Mouse (Mus musculus): ENCODE results near the gene Kmt5a.
"Not testable (repeated sequence)": the region's sequence is repeated elsewhere in the genome, so short reads cannot be mapped to it uniquely, and the experiment has no call there.

Kmt5a gene

DNA sequence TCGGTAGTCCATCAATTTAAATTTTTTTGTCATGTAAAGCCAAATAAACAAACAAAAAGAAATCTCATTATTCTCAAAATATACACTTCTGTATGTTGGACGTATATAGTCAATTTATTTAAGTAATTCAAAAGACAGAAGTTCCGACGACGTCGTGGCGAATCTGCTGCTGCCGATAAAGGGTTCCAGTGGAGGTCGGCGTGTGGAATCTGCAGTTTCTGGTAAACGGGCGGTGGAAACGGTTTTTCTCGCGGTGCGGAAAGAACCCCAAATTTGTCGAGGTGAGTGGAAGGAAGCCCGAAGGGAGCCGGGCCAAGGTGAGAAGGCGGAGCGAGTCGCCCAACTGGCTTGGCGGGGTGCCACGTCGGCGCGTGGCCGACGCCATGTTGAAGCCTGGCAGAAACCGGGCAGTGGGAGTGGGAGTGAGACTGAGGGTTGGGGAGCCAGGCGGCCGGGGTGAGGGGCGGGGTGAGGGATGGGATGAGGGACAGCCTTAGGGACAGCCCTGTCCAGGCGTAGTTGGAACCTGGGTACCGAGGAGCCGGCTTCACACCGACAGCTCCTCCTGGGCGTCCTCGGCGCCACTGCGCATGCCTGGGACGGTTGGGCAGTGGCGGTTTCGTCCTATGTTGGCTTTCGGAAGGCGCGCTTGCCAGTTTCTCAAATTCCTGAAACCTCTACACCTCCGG, 43.4 kb downstream of the Kmt5a start, which contains the start of gene Snrnp35:
TSS of gene Snrnp35 (plus strand) at position 169 of the 689 bp plus-strand sequence.
- DNase-seq (ENCODE audit: low spot score in 2 of 2), result peak; percentile 74 to 85

DNA sequence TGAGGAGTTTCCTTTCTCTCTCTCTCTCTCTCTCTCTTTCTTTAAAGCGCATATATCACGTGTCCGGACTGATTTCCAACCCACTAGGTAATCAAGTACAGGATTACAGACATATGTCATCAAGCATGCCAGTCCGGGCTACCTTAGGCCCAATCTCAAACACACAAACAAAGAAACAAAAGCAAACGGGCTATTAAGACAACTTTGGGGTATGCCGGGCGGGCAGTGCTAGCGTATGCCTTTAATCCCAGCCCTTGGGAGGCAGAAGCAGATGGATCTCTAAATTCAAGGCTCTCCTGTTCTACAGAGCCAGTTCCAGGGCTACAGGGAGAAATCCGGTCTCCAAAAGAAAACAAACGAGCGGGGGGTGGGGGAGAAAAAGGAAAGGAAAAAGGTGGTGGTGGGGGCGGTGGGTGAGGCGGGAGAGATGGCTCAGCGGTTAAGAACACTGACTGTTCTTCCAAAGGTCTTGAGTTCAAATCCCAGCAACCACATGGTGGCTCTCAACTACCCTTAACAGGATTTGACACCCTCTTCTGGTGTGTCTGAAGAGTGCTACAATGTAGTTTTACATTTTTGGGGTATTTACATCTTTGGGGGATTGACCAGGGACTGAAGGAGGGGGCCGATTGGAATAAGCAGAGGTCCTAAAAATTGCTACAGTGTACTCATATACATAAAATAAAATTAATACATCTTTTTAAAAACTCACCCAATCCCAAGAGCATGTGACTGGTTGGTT, 44.1 kb downstream of the Kmt5a start:
- DNase-seq (ENCODE audit: low spot score in 2 of 2), result no peak

DNA sequence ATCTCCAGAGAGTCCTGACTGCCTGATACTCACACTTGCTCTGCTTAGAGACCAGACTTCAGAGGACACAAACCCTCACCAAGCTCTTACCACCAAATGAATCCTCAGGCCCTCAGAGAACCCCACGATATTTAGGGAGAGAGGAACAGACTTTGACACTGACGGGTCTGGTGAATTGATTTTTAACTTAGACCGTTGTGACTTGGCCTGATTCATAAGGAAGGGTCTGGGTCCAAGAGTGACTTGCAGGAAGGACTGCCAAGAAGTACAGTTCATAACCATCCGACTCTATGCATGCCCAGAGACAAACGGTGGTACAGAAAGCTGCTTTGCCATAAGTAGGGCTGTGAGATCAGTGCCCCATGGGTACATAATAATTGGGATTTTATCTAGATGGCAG, 45.9 kb downstream of the Kmt5a start:
- DNase-seq (ENCODE audit: low spot score in 2 of 2), result no peak

DNA sequence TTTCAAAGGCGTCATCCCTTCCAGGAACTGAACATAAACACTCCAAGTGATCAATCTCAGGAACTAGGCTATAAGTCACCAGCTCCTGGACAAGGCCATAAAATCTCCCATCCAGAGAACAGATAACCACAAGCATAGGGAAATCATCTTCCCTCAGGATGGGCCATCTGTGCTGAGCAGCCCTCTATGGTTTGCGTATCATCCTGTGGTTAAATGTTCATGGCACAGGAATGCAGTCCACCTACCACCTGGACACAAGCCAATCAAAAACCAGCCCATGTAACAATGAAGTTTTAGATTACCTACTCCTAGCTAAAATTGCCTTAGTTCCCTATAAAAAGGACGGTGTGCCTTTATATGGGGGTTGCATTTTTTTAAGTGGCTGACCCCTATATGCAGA, 49.2 kb downstream of the Kmt5a start:
- no peak for DNase-seq (ENCODE audit: low spot score in 2 of 2)

DNA sequence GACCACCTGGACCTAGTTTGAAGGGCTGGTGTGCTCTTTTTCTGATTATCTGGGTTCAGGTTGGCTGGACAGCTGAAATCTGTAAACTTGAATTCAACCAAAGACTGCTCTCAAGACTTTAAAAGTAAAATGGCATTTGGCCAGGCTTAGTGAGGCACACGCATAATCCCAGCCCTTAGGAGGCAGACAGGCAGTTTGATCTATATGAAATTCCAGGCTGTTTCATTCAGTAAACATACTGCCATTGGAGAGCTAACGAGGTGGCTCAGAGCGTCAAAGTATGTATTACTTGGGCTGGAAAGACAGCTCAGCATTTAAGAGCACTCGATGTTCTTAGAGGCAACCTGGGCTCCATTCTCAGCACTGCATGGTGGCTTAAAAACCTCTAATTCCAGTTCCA, 52.0 kb downstream of the Kmt5a start:
- no peak for DNase-seq (ENCODE audit: low spot score in 2 of 2)

DNA sequence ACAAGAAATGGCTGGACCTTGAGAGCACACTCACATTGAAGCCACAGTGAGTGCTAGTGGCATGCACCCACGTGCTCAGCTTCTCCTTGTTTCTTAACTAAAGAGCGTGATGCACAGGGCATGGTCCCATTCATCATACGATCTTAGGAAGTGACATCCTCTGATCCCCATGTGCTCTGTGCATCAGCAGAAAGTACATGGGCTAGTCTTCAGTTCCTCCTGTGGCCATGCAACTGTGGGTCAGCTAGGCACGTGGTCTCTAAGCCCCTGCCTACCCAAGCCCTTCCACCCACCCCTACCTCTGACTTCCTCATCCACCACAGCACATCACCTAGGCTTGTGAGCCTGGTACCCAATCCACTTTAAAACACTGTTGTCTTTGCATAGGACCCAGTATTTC, 52.9 kb downstream of the Kmt5a start:
- no peak for DNase-seq (ENCODE audit: low spot score in 2 of 2)

DNA sequence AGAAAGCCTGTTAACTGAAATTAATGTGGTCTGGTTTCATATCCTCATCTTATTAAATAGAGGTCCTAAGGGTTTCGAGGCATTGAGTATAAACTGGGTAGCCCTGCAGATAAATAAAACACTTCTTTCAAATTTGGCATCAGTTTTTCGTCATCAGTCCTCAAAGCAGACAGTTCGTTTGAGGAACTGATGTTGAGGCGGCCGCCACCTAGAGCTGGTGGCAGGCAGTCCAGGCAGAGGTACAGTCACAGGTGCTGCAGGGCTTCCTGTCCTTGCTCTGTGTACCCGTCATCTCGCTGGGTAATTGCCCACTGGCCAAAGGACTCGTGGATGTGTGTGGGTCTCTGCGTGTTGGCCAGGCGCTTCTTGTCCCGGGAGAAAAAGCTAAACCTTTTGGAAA, 53.7 kb downstream of the Kmt5a start:
- no peak for DNase-seq (ENCODE audit: low spot score in 2 of 2)

DNA sequence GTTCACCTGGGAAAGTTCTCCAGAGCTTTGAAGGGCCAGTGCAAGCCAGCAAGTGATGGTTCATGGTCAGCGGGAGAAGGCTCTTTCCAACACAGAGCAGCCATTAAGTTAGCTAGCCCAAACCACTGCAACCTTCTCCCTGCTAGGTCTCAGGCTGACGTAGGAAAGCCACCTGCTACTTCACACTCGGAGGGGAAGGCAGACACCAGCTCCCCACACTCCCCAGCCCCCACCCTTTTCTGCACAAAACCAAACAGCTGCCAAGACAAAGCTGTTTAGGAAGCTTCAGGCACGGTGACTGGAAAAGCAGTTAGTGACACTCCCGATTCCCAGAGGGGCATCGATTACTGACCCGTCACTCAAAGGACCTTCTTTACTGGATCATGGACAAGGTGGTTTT, 55.8 kb downstream of the Kmt5a start:
- no peak for DNase-seq (ENCODE audit: low spot score in 2 of 2)

DNA sequence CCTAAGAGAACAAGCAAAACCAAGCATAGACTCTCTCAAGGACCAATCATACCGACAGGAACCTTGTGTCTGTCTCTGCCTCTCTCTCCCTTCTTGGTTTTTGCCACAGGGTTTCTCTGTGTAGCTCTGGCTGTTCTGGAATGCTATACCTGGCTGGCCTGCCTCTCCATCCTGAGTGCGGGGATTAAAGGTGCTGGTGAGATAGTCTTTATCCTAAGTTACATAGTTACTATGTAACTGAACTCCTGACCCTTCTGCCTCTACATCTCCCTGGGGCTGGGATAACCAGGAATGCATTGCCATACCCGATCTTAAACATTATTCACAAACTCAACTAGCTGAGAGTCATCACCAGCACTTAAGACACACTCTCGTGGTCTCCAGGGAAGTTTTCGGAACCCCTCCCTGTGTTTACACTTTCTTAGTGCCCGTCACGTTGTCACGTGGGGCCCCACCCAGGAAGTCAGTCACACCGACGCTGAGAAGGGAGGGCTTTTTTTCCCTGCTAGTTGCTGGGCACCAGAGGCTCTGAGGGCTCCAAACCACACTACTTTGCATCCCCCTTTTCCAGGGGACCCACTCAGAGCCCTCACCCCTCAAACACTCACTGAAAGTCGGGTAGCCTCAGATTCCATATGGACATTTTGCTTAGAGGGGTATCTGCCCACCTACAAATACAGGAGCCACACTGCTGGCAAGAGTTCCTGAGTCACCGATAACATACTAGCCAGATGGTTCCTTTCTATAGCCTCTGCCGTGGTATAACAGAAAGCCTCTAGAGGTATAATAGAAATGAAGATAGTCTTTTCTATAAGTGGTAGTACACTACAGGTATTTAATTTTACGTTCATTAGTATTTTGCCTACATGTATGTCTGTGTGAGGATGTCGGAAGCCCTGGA, 57.1 kb downstream of the Kmt5a start:
- DNase-seq (ENCODE audit: low spot score in 2 of 2), result no peak

DNA sequence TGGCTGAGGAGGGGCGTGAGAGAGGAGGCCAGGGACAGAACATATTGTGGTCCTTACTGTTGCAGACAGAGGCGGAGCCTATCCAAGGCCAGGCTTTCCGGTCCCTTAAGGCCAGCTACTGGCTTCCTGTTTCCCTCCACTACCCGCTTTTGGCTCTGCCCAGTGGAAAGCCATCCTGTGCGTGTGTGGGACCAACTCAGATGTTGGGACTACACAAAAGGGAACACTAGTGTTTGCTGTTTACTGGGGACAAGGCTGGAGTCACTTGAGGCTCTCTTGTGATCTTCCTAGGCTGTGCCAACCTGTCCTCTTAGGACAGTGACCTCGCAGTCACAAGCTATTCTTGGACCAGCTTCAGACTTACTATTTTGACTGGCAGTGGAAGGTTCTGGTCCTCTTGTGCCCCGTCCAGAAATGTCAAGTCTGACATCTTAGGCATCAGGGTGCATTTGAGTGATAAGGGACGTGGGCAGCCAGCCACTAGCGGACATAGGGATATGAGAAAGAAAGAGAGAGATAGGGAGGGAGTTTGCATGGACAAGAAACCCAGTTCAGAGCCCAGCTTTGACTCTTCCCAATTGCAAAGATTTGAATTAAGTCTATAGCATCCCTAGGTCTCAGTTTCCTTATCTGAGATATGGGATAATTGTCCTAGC, 58.6 kb downstream of the Kmt5a start:
- DNase-seq (ENCODE audit: low spot score in 2 of 2), result no peak

DNA sequence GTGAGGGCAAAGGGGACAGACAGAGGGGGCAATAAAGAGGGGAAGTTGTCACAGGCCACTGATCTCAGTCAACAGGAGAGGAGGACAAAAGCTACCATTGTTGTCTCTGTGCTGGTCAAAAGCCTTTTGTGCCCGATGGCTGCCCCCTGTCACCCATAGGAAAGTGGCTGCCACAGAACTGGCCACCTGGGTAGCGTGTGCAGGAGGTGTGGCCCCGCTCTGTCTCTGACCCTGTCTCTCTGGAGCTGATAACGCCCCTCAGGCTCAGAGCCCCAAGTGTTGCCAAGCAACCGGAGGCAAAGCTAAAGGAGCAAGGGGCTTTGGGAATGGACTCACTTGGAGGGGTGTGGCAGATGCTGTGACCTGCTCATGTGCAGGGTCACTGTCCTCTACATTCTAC, 59.3 kb downstream of the Kmt5a start:
- DNase-seq (ENCODE audit: low spot score in 2 of 2), result no peak

DNA sequence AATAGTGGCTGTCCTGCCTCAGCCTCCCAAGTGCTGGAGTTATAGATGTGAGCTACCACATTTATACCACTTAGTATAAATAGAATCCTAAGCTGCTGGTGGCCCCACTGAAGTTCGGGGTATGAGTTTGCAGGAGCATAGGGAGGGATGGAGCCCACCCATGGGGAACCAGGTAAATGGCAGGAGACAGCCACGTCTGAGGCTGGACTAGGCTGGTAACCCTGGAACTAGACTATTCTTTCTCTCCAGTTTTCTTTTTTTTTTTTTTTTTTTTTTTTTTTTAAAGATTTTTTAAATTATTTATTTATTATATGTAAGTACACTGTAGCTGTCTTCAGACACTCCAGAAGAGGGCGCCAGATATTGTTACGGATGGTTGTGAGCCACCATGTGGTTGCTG, 60.3 kb downstream of the Kmt5a start:
- not testable (repeated sequence) for DNase-seq (ENCODE audit: low spot score in 2 of 2)

DNA sequence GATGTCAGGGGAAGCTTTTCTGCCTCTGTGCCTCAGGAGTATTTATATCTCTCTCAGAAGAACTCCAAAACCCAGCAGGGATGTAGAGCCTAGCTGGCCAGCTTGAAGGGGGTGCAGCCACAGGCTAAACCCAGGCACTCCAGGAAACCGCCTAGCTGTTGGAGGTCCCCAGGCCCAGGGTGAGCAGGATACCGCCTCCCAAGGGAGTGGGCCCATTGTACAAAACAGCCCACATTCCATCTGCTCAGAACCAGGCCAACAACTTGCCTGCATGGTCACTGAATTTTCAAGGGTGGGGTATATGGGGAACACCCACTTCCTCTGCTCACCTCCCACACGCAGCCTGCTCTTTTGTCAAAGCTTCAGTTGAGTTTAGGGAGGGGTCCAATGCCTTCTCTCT, 60.8 kb downstream of the Kmt5a start:
- DNase-seq (ENCODE audit: low spot score in 2 of 2), result no peak

DNA sequence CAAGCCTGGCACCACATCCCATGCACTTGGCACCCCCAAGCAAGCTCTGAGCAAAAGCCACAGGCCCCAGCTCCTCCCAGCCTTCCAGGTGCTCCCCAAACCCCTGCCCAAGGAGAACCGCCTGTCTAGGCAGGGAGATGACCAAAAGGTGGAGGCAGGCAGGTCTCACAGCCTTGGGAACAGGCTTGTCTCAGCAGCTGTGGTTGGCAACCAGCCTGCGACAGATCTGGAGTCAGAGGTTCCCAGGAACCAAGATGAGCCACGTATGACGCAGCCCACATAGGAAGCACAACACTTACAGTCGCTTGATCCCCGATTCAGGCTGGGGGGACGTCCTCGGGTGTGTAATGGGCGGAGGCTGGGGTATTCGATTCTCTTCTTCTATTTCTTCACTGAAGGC, 61.8 kb downstream of the Kmt5a start:
- DNase-seq (ENCODE audit: low spot score in 2 of 2), result no peak

DNA sequence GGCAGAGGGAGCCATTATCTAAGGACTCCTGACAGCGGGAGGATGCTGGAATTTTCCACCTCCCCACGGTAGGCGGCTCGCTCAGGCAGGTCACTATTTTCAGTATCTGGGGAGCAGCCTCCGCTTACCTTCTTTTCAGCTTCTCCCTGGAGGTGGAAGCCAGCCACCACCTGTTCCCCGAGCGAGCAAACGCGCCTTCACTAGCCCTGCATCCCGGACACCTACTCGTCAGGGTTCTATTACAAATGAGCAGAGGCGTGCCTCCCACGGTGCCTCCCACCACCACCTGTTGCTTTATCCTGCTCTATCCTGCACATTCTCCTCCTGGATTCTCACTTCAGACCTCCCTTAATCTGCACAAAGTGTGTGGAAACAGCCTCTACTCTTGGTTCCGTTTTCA, 64.0 kb downstream of the Kmt5a start:
- no peak for DNase-seq (ENCODE audit: low spot score in 2 of 2)

DNA sequence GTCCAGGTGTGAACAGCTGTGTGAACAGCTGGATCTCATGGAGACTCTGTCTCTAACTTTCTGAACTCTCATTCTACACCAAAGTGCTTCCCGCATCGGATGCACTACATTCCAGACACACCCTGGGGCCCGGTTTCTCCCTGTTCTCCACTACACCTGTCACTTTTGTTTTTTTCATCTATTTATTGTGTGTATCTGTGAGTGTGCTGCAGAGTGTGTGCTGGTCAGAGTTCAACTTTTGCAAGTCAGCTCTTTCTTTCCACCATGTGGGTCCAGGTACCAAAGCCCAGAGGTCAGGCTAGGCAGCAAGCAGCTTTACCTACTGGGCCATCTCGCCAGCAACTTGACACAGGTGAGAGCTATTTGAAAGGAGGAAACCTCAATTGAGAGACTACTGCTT, 65.5 kb downstream of the Kmt5a start:
- DNase-seq (ENCODE audit: low spot score in 2 of 2), result no peak

DNA sequence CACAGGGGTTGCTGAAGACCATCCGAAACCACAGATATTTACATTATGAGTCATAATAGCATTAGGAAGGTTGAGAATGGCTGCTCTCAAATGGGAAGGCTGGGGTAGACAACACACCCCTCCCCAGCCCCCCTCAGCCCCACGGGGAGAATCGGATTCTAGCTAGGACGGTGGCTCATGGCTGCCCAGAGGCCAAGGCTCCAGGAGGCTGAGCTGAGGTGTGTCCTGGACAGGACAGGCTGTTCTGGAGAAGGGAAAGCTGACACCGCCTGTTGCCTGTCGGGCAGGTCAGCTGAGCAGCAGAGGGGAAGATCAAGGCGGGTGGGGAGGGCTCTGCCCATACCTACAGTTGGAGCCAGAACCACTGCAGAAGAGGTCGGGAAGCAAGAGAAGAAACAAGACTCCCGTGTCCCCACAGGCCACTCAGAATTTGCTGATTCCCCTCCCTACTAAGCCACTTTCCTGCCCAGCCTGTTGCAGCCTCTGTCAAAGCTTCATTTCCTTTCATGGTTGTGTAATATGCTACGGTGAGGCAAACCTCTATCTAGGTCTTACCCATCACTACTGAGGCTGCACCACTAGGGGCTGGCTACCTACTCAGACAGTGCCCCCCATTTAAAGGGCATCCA, 67.1 kb downstream of the Kmt5a start:
- no peak for DNase-seq (ENCODE audit: low spot score in 2 of 2)

DNA sequence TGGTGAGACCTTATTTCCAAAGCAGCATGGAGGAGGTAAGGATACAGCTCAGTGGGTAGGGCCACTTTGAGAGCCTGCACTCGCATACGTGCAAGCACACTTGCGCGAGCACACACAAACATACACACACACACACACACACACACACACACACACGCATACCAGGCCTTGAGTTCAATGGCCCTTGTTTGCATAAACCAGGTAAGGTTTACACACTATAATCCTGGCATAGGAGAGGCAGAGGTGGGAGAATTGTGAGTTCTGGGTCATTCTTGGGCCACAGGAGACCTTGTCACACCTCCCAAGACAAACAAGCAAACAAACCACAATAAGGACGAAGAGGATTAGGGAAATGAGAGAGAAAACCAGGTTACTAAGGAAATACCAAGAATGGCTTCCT, 69.5 kb downstream of the Kmt5a start:
- DNase-seq (ENCODE audit: low spot score in 2 of 2), result no peak

DNA sequence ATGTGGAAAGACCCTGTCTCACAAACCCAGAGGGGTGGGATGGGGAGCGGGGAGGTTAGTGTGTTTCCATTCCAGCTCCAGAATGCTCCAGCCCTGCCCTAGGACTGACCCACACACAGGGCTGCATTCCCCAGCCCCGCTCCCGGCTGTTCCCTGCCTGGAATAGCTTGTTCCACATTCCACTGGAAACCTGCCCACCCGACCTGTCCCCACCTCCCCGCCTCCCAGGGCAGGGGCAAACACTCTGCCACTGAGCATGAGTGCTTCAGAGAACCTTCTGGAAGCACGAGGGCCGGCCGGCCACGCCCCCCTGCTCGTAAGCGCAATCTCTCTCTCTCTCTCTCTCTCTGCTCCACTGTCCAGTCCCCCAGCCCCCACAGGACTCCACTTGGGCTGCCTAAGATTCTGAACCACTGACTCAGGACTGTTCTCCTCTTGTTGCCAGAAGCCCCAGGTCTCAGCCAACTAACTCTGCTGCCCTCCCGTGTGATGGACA, 70.1 kb downstream of the Kmt5a start:
- DNase-seq (ENCODE audit: low spot score in 2 of 2), result no peak

DNA sequence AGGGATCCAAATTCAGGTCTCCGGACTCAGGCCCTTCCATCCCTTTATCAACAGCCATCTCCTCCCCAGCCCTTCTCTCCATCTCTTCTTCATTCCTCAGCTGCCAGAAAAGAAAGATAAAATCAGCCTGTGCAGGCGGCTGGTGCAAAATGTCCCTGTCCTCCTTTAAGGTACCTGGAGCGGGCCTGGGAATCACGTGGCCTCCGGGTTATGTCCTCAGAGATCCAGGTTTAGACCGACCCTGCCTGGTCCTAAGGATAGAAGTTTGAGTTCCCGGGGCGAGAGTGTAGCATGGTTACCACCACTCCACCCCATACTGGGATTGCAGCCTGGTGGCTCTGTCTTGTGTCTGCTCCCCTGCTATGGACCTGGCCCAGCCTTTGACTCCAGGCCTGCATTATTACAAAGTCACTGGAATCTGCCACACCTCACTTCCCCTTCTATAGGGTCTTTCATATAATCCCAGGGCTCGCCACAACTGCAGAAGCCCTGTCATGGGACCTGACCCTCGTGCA, 70.9 kb downstream of the Kmt5a start:
- no peak for DNase-seq (ENCODE audit: low spot score in 2 of 2)

All from frontal cortex, postnatal 10 days (tissue).